Mouse (Mus musculus): ENCODE data around the gene Praf2. TPM values are rescaled to one million over a fixed set of nuclear protein-coding genes. Genes with fewer than 3 reads are reported as not detected.
A peak's percentile ranks its signal among the peaks of the same experiment; 100 is the strongest.

The Praf2 gene
- total and polyA plus RNA-seq, 3 experiments, result 25.7 to 49.1 (median 40.6) TPM

DNA sequence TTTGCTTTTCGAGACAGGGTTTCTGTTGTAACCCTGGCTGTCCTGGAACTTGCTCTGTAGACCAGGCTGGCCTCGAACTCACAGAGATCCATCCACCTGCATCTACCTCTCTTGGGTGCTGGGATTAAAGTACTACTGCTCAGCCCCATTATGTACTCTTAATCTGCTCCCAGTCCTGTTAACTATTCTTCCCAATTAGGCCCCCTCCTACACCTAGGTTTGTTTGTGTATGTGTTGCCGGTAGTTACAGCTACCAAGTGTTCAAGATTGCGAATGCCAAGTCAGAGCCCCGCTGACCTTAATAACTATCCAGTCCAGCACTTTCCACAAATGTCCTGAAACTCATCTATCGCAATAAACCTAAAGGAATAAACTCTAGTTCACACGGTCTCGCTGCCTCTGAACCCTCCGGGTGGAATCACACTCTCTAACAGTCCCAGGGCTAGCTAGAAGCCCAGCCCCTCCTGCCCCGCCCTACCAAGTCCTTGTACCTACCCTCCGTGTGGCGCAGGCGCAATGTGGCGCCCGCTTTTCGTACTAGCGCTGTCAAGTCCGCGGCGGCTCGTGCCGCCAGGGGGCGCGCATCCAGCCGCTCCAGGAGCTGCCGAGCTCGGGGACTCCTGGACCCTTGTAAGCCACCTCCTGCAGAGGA, 48.7 kb upstream of the Praf2 start:
- no peaks in the 10 kb centered on the region for H3K27me3 ChIP-seq (replicated peaks)

DNA sequence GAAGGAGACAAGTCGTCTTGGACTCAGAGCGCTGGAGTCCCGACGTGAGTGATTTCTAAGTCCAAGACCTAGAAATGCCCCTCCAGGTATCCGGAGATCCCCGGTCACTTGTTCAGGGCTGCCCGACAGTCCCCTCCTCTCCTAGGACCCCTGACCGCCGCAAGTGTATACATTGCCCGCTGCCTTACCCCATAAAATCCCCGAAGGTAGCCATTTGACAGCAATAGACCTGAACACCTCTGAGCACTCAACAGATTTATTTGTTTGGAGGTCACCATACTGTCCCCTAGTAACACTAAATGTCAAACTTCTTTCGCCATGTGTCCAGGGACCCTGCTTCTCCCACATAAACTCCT, 48.2 kb upstream of the Praf2 start:
- Histone ChIP-seq H3K4me1 (ENCODE audit: control insufficient read depth in 1 of 2, insufficient read depth in 2 of 2) (no peaks in the 10 kb centered on the region), H3K4me3 (replicated peaks in 1 of 3; ENCODE audit: low read depth in 2 of 3, low read length in 2 of 3, poor library complexity in 1 of 3) (no peak overlapping the region), H3K79me2 (replicated peaks; ENCODE audit: control insufficient read depth, extremely low read depth, insufficient read depth, poor library complexity, severe bottlenecking) (no peaks in the 10 kb centered on the region), H3K9me3 (replicated peaks; ENCODE audit: low read length) (no peaks in the 10 kb centered on the region), H3K27me3 (replicated peaks) (peaks cover 3% of the 10 kb centered on the region), H3K4me2 (ENCODE audit: insufficient read depth, low read depth, poor library complexity, severe bottlenecking) (peak overlapping the region; percentile 30; the same call in 1 of the 2 replicates), H3K36me3 (replicated peaks in 1 of 2; ENCODE audit: control insufficient read depth in 1 of 2, insufficient read depth in 1 of 2, low read length in 1 of 2) (no peaks in the 10 kb centered on the region), H3K27ac (ENCODE audit: insufficient read depth, low read depth) (no peak overlapping the region), H3K9ac (ENCODE audit: insufficient read depth, low read depth) (no peak overlapping the region)
- dilution Hi-C loops (cut with MboI; ENCODE audit: extremely low pct_ligation_motif_present, extremely low pct_unique_long_range_greater_than_20kb, low sequenced_read_pairs) (no loop called here), in situ Hi-C loops (cut with MboI; ENCODE audit: low pct_ligation_motif_present, low pct_unique_long_range_greater_than_20kb, low sequenced_read_pairs) (no loop called here)
- no peak for TF ChIP-seq MYC (IDR thresholded peaks at IDR 0.05; ENCODE audit: low read depth, low read length)
- no peak for TF ChIP-seq KAT2A (IDR thresholded peaks at IDR 0.05; ENCODE audit: insufficient replicate concordance, low read length)
- TF ChIP-seq POLR2AphosphoS2 (IDR thresholded peaks at IDR 0.05; ENCODE audit: low read depth, low read length), result no peak
- no peak for TF ChIP-seq E2F4 (IDR thresholded peaks at IDR 0.05; ENCODE audit: insufficient replicate concordance, low read depth, low read length)
- no peak for TF ChIP-seq CTCF (conservative IDR thresholded peaks at IDR 0.05 in 1 of 2, IDR thresholded peaks at IDR 0.05 in 1 of 2; ENCODE audit: low read depth in 2 of 2, low read length in 2 of 2)
- no peak for TF ChIP-seq JUN (IDR thresholded peaks at IDR 0.05; ENCODE audit: insufficient read depth, low read depth, low read length)
- TF ChIP-seq CHD1 (IDR thresholded peaks at IDR 0.05; ENCODE audit: low read depth, low read length), result no peak
- TF ChIP-seq TBP (conservative IDR thresholded peaks at IDR 0.05; ENCODE audit: low read depth, low read length), result no peak
- no peak for TF ChIP-seq ETS1 (conservative IDR thresholded peaks at IDR 0.05; ENCODE audit: low read depth, low read length)
- TF ChIP-seq NRF1 (IDR thresholded peaks at IDR 0.05; ENCODE audit: low read depth, low read length), result no peak
- TF ChIP-seq PAX5 (IDR thresholded peaks at IDR 0.05; ENCODE audit: low read length), result no peak
- no peak for TF ChIP-seq UBTF (IDR thresholded peaks at IDR 0.05; ENCODE audit: low read depth, low read length)
- no peak for TF ChIP-seq ZNF384 (IDR thresholded peaks at IDR 0.05; ENCODE audit: low read depth, low read length)
- no peak for TF ChIP-seq CHD2 (IDR thresholded peaks at IDR 0.05; ENCODE audit: low read length)
- no peak for TF ChIP-seq ZMIZ1 (IDR thresholded peaks at IDR 0.05; ENCODE audit: low read depth, low read length)
- no peak for TF ChIP-seq ZC3H11A (IDR thresholded peaks at IDR 0.05; ENCODE audit: low read depth, low read length)
- TF ChIP-seq RCOR1 (conservative IDR thresholded peaks at IDR 0.05; ENCODE audit: low read depth, low read length), result no peak
- TF ChIP-seq SIN3A (IDR thresholded peaks at IDR 0.05; ENCODE audit: low read length), result no peak
- TF ChIP-seq EP300 (IDR thresholded peaks at IDR 0.05; ENCODE audit: low read length), result no peak
- TF ChIP-seq JUND (conservative IDR thresholded peaks at IDR 0.05; ENCODE audit: low read depth, low read length), result no peak
- no peak for DNase-seq (ENCODE audit: extremely low read depth)

More for the DNA sequence above, 48.7 kb upstream of the Praf2 start:
- in situ Hi-C loops (cut with MboI; ENCODE audit: low pct_ligation_motif_present, low pct_unique_long_range_greater_than_20kb, low sequenced_read_pairs) (no loop called here), dilution Hi-C loops (cut with MboI; ENCODE audit: extremely low pct_ligation_motif_present, extremely low pct_unique_long_range_greater_than_20kb, low sequenced_read_pairs) (no loop called here)
- Histone ChIP-seq H3K4me1 (ENCODE audit: control insufficient read depth in 1 of 2, insufficient read depth in 2 of 2) (peaks cover 1 to 3% of the 10 kb centered on the region in 2 experiments; a peak in 2 of 4 replicates), H3K79me2 (replicated peaks; ENCODE audit: control insufficient read depth, extremely low read depth, insufficient read depth, poor library complexity, severe bottlenecking) (no peaks in the 10 kb centered on the region), H3K9ac (ENCODE audit: insufficient read depth, low read depth) (no peak overlapping the region), H3K4me2 (ENCODE audit: insufficient read depth, low read depth, poor library complexity, severe bottlenecking) (peak overlapping the region; percentile 44), H3K36me3 (replicated peaks in 1 of 2; ENCODE audit: control insufficient read depth in 1 of 2, insufficient read depth in 1 of 2, low read length in 1 of 2) (no peaks in the 10 kb centered on the region), H3K4me3 (replicated peaks in 1 of 3; ENCODE audit: low read depth in 2 of 3, low read length in 2 of 3, poor library complexity in 1 of 3) (peak overlapping the region in 2 of 3 experiments; percentile 13 to 21), H3K9me3 (replicated peaks; ENCODE audit: low read length) (no peaks in the 10 kb centered on the region), H3K27ac (ENCODE audit: insufficient read depth, low read depth) (no peak overlapping the region)
- TF ChIP-seq ZMIZ1 (IDR thresholded peaks at IDR 0.05; ENCODE audit: low read depth, low read length) (no peak), TCF12 (IDR thresholded peaks at IDR 0.05; ENCODE audit: low read depth, low read length) (0 out of 2 replicates have a peak, but pooled peaks have one; percentile 32), UBTF (IDR thresholded peaks at IDR 0.05; ENCODE audit: low read depth, low read length) (no peak), CHD2 (IDR thresholded peaks at IDR 0.05; ENCODE audit: low read length) (no peak), POLR2A (IDR thresholded peaks at IDR 0.05; ENCODE audit: low read depth, low read length) (peak; percentile 55), BHLHE40 (IDR thresholded peaks at IDR 0.05; ENCODE audit: low read depth, low read length) (no peak), IRF4 (IDR thresholded peaks at IDR 0.05; ENCODE audit: low read depth, low read length) (no peak), HCFC1 (IDR thresholded peaks at IDR 0.05; ENCODE audit: low read depth, low read length) (no peak), MAFK (IDR thresholded peaks at IDR 0.05; ENCODE audit: insufficient replicate concordance, low read length) (no peak), JUN (IDR thresholded peaks at IDR 0.05; ENCODE audit: insufficient read depth, low read depth, low read length) (no peak), TBP (conservative IDR thresholded peaks at IDR 0.05; ENCODE audit: low read depth, low read length) (no peak), RAD21 (IDR thresholded peaks at IDR 0.05; ENCODE audit: low read depth, low read length) (peak; percentile 21; the same call in 1 of the 2 replicates), MEF2A (IDR thresholded peaks at IDR 0.05; ENCODE audit: borderline replicate concordance, low read depth, low read length) (no peak), PAX5 (IDR thresholded peaks at IDR 0.05; ENCODE audit: low read length) (no peak), ZC3H11A (IDR thresholded peaks at IDR 0.05; ENCODE audit: low read depth, low read length) (no peak), USF1 (IDR thresholded peaks at IDR 0.05; ENCODE audit: low read depth, low read length) (no peak), SIN3A (IDR thresholded peaks at IDR 0.05; ENCODE audit: low read length) (no peak), MAX (IDR thresholded peaks at IDR 0.05; ENCODE audit: low read length) (no peak), GABPA (IDR thresholded peaks at IDR 0.05; ENCODE audit: insufficient replicate concordance, low read depth, low read length) (no peak), CHD1 (IDR thresholded peaks at IDR 0.05; ENCODE audit: low read depth, low read length) (no peak), JUND (conservative IDR thresholded peaks at IDR 0.05; ENCODE audit: low read depth, low read length) (no peak), POLR2AphosphoS2 (IDR thresholded peaks at IDR 0.05; ENCODE audit: low read depth, low read length) (no peak), SMC3 (IDR thresholded peaks at IDR 0.05; ENCODE audit: low read depth, low read length) (peak; percentile 66), E2F4 (IDR thresholded peaks at IDR 0.05; ENCODE audit: insufficient replicate concordance, low read depth, low read length) (no peak), ZKSCAN1 (IDR thresholded peaks at IDR 0.05; ENCODE audit: borderline replicate concordance, low read depth, low read length) (no peak), USF2 (conservative IDR thresholded peaks at IDR 0.05; ENCODE audit: low read depth, low read length) (no peak), KAT2A (IDR thresholded peaks at IDR 0.05; ENCODE audit: insufficient replicate concordance, low read length) (no peak), EP300 (IDR thresholded peaks at IDR 0.05; ENCODE audit: low read length) (no peak), MXI1 (IDR thresholded peaks at IDR 0.05; ENCODE audit: low read depth, low read length) (no peak), ZNF384 (IDR thresholded peaks at IDR 0.05; ENCODE audit: low read depth, low read length) (no peak), NRF1 (IDR thresholded peaks at IDR 0.05; ENCODE audit: low read depth, low read length) (peak; percentile 91), MAZ (IDR thresholded peaks at IDR 0.05; ENCODE audit: low read depth, low read length) (no peak), CTCF (conservative IDR thresholded peaks at IDR 0.05 in 1 of 2, IDR thresholded peaks at IDR 0.05 in 1 of 2; ENCODE audit: low read depth in 2 of 2, low read length in 2 of 2) (peak; percentile 7 to 78; a peak in 2 of 4 replicates), RCOR1 (conservative IDR thresholded peaks at IDR 0.05; ENCODE audit: low read depth, low read length) (no peak), NELFE (IDR thresholded peaks at IDR 0.05; ENCODE audit: low read depth, low read length) (no peak)
- DNase-seq (ENCODE audit: extremely low read depth), result peak; percentile 87

All from CH12.LX (cell line).